Mouse (Mus musculus) forebrain, embryonic 10.5 days (tissue): ENCODE measurements around the gene Antxr2. TPM values are rescaled to one million over a fixed set of nuclear protein-coding genes. Genes with fewer than 3 reads are reported as not detected.

Source experiments
- DNase-seq: peaks from one replicate; pipeline ENCODE4 v3.0.0-alpha.2; 2017; ENCODE audit warnings: low spot score; ENCODE audit errors: extremely low spot score
- H3K27ac ChIP-seq: fragments of 300-500 bp; sonication (generic); 2 replicates; pipeline ENCODE4 v1.5.1; 2016; ENCODE audit warnings: mild to moderate bottlenecking
- H3K27me3 ChIP-seq: fragments of 300-500 bp; sonication (generic); 2 replicates; pipeline ENCODE4 v1.6.1; 2016; ENCODE audit warnings: mild to moderate bottlenecking; ENCODE audit not compliant: poor library complexity, severe bottlenecking
- H3K36me3 ChIP-seq: fragments of 300-500 bp; sonication (generic); replicated peaks from 2 replicates; pipeline ENCODE4 v1.6.1; 2016; ENCODE audit warnings: mild to moderate bottlenecking, moderate library complexity
- H3K4me1 ChIP-seq: fragments of 300-500 bp; sonication (generic); 2 replicates; pipeline ENCODE4 v1.6.1; 2016
- H3K4me3 ChIP-seq: fragments of 300-500 bp; sonication (generic); 2 replicates; pipeline ENCODE4 v1.5.1; 2016; ENCODE audit warnings: mild to moderate bottlenecking, moderate library complexity
- H3K9me3 ChIP-seq: fragments of 300-500 bp; sonication (generic); 2 replicates; pipeline ENCODE4 v1.6.1; 2016; ENCODE audit warnings: mild to moderate bottlenecking, moderate library complexity
- WGBS: fragments of 180-500 bp; shearing (Covaris S2); methylation state at CpG from one replicate; pipeline ENCODE4 v1.1.7; 2016; 5-methylcytosine and 5-hydroxymethylcytosine counted together
- polyA plus RNA-seq: library from polyadenylated mRNA; unstranded; fragments of >200 nt; fragmentation: Nextera tagmentation; extraction: Ambion mirVana; gene quantifications from 2 replicates; pipeline ENCODE4 v1.2.1, GENCODE M21; 2016

Antxr2 gene
- polyA plus RNA-seq, 1 experiment from 2014 or later: 10.4 TPM

DNA sequence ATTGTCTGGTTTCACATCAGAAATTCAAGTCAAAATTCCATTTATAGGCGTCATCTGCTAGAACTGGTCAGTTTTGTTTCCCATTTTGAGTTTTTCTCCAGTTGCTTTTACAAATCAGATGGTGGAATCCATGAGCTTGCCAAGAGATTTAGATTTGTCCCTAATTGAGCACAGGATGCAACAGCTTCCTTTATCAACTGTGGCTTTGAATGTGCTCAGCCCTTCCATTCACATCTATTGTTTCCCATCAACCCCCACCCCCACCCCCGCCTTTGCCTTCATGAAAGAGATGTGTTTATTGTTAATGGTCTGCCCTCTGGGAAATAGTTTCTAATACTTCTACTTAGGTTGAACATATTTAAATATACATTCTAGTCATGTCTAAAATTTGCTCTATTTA, 149.4 kb downstream of the Antxr2 start:
- Histone ChIP-seq H3K4me1 (peaks cover 8% of the 10 kb centered on the region; the same call in 1 of the 2 replicates), H3K9me3 (no peaks in the 10 kb centered on the region), H3K27me3 (no peaks in the 10 kb centered on the region), H3K27ac (no peak overlapping the region), H3K4me3 (no peak overlapping the region), H3K36me3 (peaks cover 24% of the 10 kb centered on the region)
- WGBS: 75% methylated on average over 2 of the region's 2 CpGs
- no peak for DNase-seq

DNA sequence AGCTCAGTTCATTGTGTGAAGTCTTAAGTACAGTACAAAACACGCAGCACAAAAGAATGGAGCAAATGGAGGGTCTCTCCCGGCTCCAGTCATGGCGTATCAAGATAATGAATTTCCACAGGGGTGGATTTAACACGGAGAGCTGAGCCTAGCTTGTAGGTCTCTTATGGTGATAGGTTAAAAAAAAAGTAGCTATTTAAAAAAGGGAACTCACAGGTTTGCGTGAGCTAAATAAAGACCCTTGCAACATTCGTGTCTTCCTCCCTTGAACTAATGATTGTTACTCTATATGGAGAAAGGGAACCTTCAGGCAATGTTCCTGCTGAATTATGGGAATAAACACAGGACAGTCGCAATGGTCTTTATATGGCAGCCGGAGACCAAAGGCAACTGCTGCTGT, 150.7 kb downstream of the Antxr2 start:
- 83% methylated on average over 8 of the region's 8 CpGs for WGBS
- H3K27ac ChIP-seq: no peak overlapping the region

DNA sequence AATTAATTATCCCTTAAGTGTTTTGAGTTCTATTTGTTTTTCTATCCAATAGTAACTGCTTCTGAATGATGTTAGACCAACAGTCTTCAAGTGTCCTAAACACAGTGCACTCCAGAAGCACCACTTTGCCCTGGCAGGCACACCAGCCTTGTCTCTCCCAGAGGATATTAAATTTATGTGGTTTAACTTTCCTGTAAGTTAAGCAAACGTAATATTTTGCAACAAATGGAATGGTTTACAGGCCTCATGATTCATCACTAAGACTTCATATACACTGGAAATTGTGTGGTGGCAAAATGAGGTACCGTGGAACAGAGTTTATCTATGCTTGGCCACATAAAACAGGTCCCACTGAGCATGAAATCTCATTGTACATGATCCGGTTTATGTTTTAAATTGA, 152.0 kb downstream of the Antxr2 start:
- Histone ChIP-seq H3K4me1 (peaks cover 8% of the 10 kb centered on the region; the same call in 1 of the 2 replicates), H3K9me3 (no peaks in the 10 kb centered on the region), H3K27ac (no peak overlapping the region), H3K36me3 (peaks cover under 1% of the 10 kb centered on the region; the same call in 1 of the 2 replicates), H3K4me3 (no peak overlapping the region), H3K27me3 (no peaks in the 10 kb centered on the region)
- WGBS: 82% methylated on average over 3 of the region's 3 CpGs
- no peak for DNase-seq

More for the DNA sequence above, 150.7 kb downstream of the Antxr2 start:
- Histone ChIP-seq H3K4me1 (peaks cover 8% of the 10 kb centered on the region; the same call in 1 of the 2 replicates), H3K27me3 (no peaks in the 10 kb centered on the region), H3K4me3 (no peak overlapping the region), H3K9me3 (no peaks in the 10 kb centered on the region), H3K36me3 (peaks cover 13% of the 10 kb centered on the region)
- DNase-seq: no peak

DNA sequence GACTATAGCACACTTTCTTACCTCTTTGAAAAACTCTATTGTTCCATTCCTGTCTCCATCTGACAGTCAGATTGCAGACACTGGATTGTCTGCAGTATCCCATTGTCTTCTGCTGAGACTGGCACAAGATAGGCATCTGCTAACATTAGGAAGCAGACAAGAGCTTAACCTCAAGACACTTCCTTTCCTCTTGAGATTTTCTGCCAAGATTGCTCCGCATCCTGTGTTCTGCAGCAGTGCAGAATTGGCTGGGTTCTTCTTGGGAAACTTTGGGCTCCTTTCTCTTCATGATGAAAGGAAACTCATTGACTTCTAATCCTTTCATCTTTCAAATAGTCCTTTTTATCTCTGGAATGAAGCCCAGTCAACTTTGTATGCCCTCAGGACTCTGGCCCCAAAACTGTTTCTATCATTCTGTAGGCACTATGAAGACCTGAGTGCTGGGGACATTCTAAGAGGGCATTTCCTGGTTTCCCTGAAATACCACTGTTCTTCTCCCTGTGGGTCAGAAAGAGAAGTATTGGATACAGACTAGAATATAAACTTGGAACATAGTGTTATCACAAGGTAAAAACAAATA, 152.5 kb downstream of the Antxr2 start:
- H3K9me3 ChIP-seq: no peaks in the 10 kb centered on the region
- WGBS: 60% methylated on average over 1 of the region's 1 CpGs
- H3K4me1 ChIP-seq: peaks cover 8% of the 10 kb centered on the region; the same call in 1 of the 2 replicates
- DNase-seq: no peak
- no peak overlapping the region for H3K27ac ChIP-seq
- H3K4me3 ChIP-seq: no peak overlapping the region
- H3K27me3 ChIP-seq: no peaks in the 10 kb centered on the region
- H3K36me3 ChIP-seq: no peaks in the 10 kb centered on the region

DNA sequence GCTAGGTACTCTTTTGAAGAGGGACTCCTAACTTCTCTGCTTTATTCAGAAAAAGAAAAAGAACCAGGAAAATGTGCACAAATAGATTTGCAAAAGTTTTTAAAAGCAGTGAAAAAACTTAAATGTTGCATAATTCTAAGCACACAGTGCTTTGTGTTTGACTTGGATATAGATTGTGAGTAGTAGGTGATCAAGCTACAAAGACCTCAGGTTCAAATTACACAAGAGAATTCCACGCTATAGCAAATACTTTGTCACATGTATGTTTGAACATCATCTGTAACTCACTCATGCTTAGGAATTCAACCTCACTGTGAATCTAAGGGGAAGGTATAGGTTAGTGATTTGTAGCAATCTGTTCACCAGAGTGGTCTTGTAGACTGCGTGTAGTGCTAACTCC, 153.9 kb downstream of the Antxr2 start:
- H3K4me3 ChIP-seq: no peak overlapping the region
- no peaks in the 10 kb centered on the region for H3K36me3 ChIP-seq
- DNase-seq: no peak
- H3K27me3 ChIP-seq: no peaks in the 10 kb centered on the region
- no peaks in the 10 kb centered on the region for H3K9me3 ChIP-seq
- H3K4me1 ChIP-seq: peaks cover 8% of the 10 kb centered on the region; the same call in 1 of the 2 replicates
- H3K27ac ChIP-seq: no peak overlapping the region
- 95% methylated on average over 2 of the region's 2 CpGs for WGBS

DNA sequence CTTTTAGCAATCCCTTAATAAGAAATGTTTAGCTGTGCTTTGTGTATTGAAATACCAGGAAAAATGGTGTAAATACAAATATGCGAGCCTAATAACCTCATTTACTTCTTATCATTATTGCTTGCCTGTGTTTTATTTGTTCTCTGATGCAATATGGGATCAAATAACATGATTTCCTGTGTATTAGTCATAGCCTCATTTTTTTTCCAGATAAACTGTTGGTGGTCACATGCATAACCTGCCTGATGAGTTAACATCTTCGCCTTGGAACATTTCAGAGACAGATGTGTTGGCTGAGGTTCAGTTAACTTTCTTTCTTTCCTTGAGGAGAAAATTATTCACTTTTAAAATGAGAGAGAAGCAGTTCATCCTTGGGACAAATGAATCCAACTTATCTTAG, 162.9 kb downstream of the Antxr2 start:
- Histone ChIP-seq H3K4me3 (no peak overlapping the region), H3K36me3 (no peaks in the 10 kb centered on the region), H3K4me1 (no peaks in the 10 kb centered on the region), H3K9me3 (no peaks in the 10 kb centered on the region), H3K27me3 (no peaks in the 10 kb centered on the region), H3K27ac (no peak overlapping the region)
- WGBS: 91% methylated on average over 2 of the region's 2 CpGs
- DNase-seq: no peak

DNA sequence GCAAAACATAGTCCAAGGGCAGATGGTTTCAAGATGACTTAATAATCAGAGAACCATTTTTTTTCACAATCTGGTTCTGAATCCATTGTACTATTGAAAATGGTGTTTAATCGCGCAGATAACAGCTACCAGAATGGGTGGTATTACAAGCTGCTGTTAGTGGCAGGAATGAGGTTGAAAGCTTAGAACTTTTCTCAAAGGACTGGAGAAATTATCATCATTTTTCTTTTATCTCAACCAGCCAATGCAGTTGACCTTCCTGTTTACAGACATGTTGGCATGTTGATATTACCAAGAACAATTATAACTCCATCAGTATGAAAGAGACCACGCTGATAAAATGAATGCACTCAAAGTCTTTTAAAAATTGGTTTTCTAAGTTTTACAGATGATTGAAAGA, 163.9 kb downstream of the Antxr2 start:
- no peak for DNase-seq
- H3K4me1 ChIP-seq: no peaks in the 10 kb centered on the region
- whole genome bisulfite sequencing: 91% methylated on average over 3 of the region's 3 CpGs
- no peaks in the 10 kb centered on the region for H3K27me3 ChIP-seq
- H3K36me3 ChIP-seq: no peaks in the 10 kb centered on the region
- H3K4me3 ChIP-seq: no peak overlapping the region
- H3K27ac ChIP-seq: no peak overlapping the region
- H3K9me3 ChIP-seq: no peaks in the 10 kb centered on the region

DNA sequence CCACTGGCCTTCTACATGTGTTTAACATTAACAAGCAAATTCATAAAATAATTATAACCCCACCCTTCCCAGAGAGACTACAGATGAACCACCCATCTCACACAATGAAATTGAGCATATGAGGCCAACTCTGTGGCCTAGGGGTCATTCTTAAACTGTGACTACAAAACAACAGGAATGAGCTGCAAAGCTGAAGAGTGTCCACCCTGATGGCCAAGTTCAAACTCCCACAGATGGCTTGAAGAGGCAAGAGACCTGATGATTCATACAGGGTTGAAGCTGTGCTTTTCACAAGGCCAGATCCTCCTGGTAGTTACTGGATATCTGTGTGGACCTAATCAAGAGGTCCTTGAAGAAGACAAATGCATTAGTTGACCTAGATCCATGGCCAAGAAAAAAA, 173.7 kb downstream of the Antxr2 start:
- H3K36me3 ChIP-seq: no peaks in the 10 kb centered on the region
- no peaks in the 10 kb centered on the region for H3K4me1 ChIP-seq
- DNase-seq: no peak
- no peak overlapping the region for H3K4me3 ChIP-seq
- no peaks in the 10 kb centered on the region for H3K27me3 ChIP-seq
- no peaks in the 10 kb centered on the region for H3K9me3 ChIP-seq
- H3K27ac ChIP-seq: no peak overlapping the region

DNA sequence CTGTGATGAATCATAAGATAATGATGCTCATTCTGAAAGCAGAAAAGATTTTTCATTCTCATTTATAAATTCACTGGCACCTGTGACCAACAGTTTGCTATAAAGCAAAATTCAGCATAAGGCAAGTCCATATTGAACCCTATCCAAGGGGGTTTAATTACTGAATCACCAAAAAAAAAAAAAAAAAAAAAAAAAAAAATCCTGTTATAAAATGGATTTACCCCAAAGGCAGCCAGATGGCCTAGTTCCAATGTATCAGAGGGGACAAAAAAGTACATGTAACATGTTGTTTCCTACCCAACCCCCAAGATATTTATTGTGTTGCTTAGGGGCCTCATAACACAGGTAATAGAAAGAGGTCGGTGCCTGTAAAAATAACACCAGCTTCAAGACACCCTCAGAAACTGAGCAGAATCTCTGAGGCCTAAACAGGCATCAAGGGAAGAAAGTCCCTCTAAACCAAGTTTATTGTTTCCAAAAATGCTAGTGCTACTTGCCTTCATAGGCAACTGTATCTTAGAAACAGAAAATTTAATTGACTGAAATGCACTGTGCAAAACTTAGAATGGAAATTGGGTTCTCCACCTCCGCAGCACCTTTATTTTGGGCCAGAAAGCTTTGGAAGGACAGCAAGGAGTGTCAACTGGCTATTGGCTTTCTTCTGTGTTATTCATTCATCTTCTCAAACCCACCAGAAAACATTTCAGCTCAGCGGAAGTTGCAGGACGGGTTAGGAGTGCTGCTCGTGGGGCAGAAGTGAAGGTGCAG, 178.7 kb downstream of the Antxr2 start:
- no peaks in the 10 kb centered on the region for H3K27me3 ChIP-seq
- no peak overlapping the region for H3K27ac ChIP-seq
- no peak overlapping the region for H3K4me3 ChIP-seq
- no peaks in the 10 kb centered on the region for H3K4me1 ChIP-seq
- H3K9me3 ChIP-seq: no peaks in the 10 kb centered on the region
- H3K36me3 ChIP-seq: no peaks in the 10 kb centered on the region
- WGBS: 95% methylated on average over 5 of the region's 5 CpGs
- DNase-seq: no peak

DNA sequence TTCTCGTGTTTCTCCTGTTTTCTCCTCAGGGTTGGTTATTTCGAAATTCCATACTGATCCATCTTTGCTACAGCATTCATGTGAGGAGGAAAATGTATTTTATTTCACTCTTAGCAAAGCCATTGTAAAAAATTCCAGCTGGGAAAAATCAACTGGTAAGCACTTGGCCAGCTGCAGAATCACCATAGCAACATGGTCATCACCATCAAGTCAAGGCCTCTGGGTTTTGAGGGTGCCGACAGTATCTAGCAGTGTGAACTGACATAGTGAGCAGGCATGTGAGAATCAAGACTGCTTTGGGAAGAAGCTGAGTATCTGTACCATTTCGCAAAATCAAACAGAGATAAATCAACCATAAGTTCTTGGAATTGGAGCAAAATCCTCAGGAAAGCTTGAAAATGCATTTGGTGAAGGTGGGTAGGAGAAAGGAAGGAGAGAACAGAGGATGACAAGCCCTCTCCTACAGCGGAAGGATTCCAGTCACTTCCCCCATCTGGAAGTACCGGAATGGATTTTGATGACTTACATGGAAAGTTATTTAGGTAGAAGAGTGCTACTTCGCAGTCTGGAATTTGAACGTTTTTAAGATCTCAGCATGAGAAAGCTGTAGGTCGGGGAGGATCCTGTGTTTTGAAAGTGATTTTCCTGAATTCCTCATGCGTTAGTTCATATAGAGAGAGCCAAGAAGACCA, 183.5 kb downstream of the Antxr2 start:
- no peak for DNase-seq
- 90% methylated on average over 10 of the region's 10 CpGs for WGBS
- Histone ChIP-seq H3K9me3 (no peaks in the 10 kb centered on the region), H3K36me3 (no peaks in the 10 kb centered on the region), H3K4me1 (no peaks in the 10 kb centered on the region), H3K4me3 (no peak overlapping the region), H3K27me3 (no peaks in the 10 kb centered on the region), H3K27ac (no peak overlapping the region)

DNA sequence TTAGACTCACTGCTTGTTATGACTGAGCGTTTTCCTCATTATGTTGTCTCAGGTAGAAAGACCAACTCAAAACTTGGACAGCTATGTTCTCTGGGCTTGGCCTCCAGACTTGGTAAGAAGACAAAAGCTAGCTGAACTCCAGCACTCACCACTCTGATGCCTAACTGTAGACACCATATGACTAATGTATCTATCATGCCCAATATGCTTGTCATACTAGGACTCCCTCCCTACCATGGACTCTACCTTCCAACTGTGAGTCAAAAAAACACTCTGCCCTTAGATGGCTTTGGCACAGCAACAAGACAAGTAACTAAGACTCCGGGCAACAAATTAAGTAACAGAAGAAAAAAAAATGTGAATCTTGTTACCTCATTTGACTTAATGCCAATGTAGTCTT, 184.3 kb downstream of the Antxr2 start:
- DNase-seq: no peak
- Histone ChIP-seq H3K36me3 (no peaks in the 10 kb centered on the region), H3K27ac (no peak overlapping the region), H3K4me1 (no peaks in the 10 kb centered on the region), H3K27me3 (no peaks in the 10 kb centered on the region), H3K4me3 (no peak overlapping the region), H3K9me3 (no peaks in the 10 kb centered on the region)
- 93% methylated on average over 2 of the region's 2 CpGs for WGBS

DNA sequence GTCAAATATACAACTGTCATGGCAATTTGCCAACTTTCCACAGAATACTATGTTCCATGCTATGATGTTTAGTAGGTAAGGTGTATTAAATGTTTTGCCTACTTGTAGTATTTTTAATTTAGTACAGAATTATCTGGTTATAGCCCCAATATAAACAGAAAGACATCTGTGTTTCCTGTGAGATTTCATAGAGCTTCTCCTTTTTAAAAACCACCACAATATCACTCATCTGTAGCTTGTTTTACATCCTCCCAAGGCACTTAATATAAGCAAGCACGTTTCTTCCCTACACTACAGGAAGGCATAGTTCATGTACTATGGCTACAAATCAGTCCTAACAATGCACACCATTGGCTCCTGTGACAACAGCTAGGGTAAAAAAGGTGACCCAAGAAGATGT, 188.8 kb downstream of the Antxr2 start:
- WGBS: 83% methylated on average over 1 of the region's 1 CpGs
- no peaks in the 10 kb centered on the region for H3K4me1 ChIP-seq

DNA sequence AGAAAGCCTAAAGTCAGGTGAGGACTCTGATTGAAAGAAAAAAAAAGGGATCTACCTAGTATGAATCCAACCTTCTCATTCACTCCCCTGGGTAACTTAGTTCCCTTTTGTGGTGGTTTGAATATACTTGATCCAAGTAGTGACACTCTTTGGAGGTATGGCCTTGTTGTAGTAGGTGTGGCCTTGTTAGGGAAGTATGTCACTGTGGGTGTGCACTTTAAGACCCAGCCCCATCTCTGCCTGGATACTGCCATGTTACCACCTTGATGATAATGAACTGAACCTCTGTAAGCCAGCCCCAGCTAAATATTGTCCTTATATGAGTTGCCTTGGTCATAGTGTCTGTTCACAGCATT, 190.9 kb downstream of the Antxr2 start:
- H3K4me1 ChIP-seq: no peaks in the 10 kb centered on the region; the same call in 1 of the 2 replicates
- no peaks in the 10 kb centered on the region for H3K27me3 ChIP-seq
- no peak overlapping the region for H3K4me3 ChIP-seq
- H3K36me3 ChIP-seq: no peaks in the 10 kb centered on the region
- no peak overlapping the region for H3K27ac ChIP-seq
- H3K9me3 ChIP-seq: no peaks in the 10 kb centered on the region
- no peak for DNase-seq

More for the DNA sequence above, 188.8 kb downstream of the Antxr2 start:
- no peaks in the 10 kb centered on the region for H3K36me3 ChIP-seq
- H3K9me3 ChIP-seq: no peaks in the 10 kb centered on the region
- H3K27me3 ChIP-seq: no peaks in the 10 kb centered on the region
- H3K4me3 ChIP-seq: no peak overlapping the region
- DNase-seq: no peak
- H3K27ac ChIP-seq: no peak overlapping the region
